ENCODE assay signal across 8 mouse cellular contexts in the genomic region with DNA sequence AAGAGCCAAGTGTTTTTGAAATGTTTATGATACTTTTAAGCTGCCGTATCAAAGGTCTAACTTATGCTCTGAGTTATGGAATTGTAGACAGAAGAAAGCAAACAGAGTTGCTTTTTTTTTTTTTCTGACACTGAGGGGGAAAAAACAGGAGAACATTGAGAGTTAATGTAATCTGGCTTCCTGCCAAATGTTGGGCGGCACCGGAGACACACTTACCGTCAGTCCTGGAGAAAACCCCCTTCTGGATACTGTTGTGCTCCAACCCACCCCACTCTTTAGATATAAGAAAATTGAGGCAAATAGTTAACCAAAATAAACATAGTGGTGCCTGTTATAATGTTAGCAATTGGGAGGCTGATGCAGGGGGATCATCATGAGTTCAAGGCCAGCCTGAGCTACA. TPM values are rescaled to one million over a fixed set of nuclear protein-coding genes. Genes with fewer than 3 reads are reported as not detected.
DNase-seq lines count a peak whose midpoint lies in the region; ATAC-seq lines count a peak whose summit lies in the region.

No protein-coding gene starts in this region.

- peak overlapping the region; percentile 53 for H3K4me2 ChIP-seq in liver, embryonic 12.5 days

- no peaks in the 10 kb centered on the region for H3K9me3 ChIP-seq in liver, embryonic 12.5 days (replicated peaks)

- peak overlapping the region; percentile 61 for H3K27ac ChIP-seq in liver, embryonic 12.5 days

- no peak overlapping the region for H3K4me3 ChIP-seq in liver, embryonic 12.5 days

- 20% methylated on average over 4 of the region's 4 CpGs for WGBS in liver, embryonic 12.5 days (ENCODE audit: insufficient replicate concordance)

- ATAC-seq in liver, embryonic 12.5 days: no peak

- H3K36me3 ChIP-seq in liver, embryonic 12.5 days: no peaks in the 10 kb centered on the region

- no peaks in the 10 kb centered on the region for H3K27me3 ChIP-seq in liver, embryonic 12.5 days (replicated peaks)

- DNase-seq in embryo, embryonic 10 days (ENCODE audit: low spot score): peak; percentile 35
- DNase-seq in embryo, embryonic 10.5 days (ENCODE audit: low spot score): no peak
- DNase-seq in adipocyte (ENCODE audit: low spot score): peak; percentile 51
- peak; percentile 42 for DNase-seq in heart, postnatal 4 days
- DNase-seq in cerebellum, adult 9-10 months: no peak
- DNase-seq in ovary, adult 18-20 months (ENCODE audit: low spot score): no peak
- DNase-seq in right cerebral cortex, postnatal 36 days (ENCODE audit: low spot score in 2 of 2): no peak

- H3K4me1 ChIP-seq in liver, embryonic 12.5 days: peaks cover 36% of the 10 kb centered on the region

- H3K9ac ChIP-seq in liver, embryonic 12.5 days: no peak overlapping the region

RNA-seq across cellular contexts. Expression of a gene that starts 52.6 kb away (rescaled TPM):
- 100 to 1,000 TPM; 161 to 187 TPM for total RNA-seq in heart, postnatal 4 days (2021)
- 364 and 366 TPM in 2 replicates for polyA plus RNA-seq in liver, embryonic 12.5 days (2016; fragmentation: Nextera tagmentation; extraction: Ambion mirVana)

Comparison
In these comparisons a context has a peak if more than half of its experiments do, and no peak if none do; other contexts are left out.
1. DNase-seq: peak in embryo, embryonic 10 days (single experiment), adipocyte (single experiment) and heart, postnatal 4 days (single experiment); none in embryo, embryonic 10.5 days (single experiment), cerebellum, adult 9-10 months (single experiment), ovary, adult 18-20 months (single experiment) and right cerebral cortex, postnatal 36 days (0 of 2).